Mouse (Mus musculus) myocyte (in vitro differentiated cells): ENCODE data around the gene Gm43638. TPM values are rescaled to one million over a fixed set of nuclear protein-coding genes. Genes with fewer than 3 reads are reported as not detected.

Experiments used
- H3K27me3 ChIP-seq: one replicate; pipeline ENCODE4 v1.6.1; 2011; ENCODE audit not compliant: control insufficient read depth, insufficient read depth, insufficient read length
- H3K36me3 ChIP-seq: one replicate; pipeline ENCODE4 v1.6.1; 2011; ENCODE audit not compliant: control insufficient read depth, insufficient read depth
- H3K4me2 ChIP-seq: one replicate; pipeline ENCODE4 v1.6.1; 2011; ENCODE audit warnings: low read depth, control low read depth
- H3K4me3 ChIP-seq: one replicate; pipeline ENCODE4 v1.5.1; 2011; ENCODE audit warnings: mild to moderate bottlenecking, control low read depth, moderate library complexity
- H3K79me2 ChIP-seq: one replicate; pipeline ENCODE4 v1.6.1; 2011; ENCODE audit not compliant: control insufficient read depth, insufficient read depth
- H3ac ChIP-seq: one replicate; pipeline ENCODE4 v1.6.1; 2011; ENCODE audit not compliant: control insufficient read depth, insufficient read length
- CEBPB ChIP-seq: IDR thresholded peaks from 2 replicates; pipeline ENCODE4 v1.6.1; 2011; ENCODE audit warnings: mild to moderate bottlenecking, moderate library complexity; ENCODE audit not compliant: poor library complexity, insufficient read depth, severe bottlenecking
- E2F4 ChIP-seq: IDR thresholded peaks from one replicate; pipeline ENCODE4 v1.6.1; 2011; ENCODE audit warnings: mild to moderate bottlenecking, control low read depth, moderate library complexity; ENCODE audit not compliant: insufficient read depth
- MAX ChIP-seq: IDR thresholded peaks from one replicate; pipeline ENCODE4 v1.6.1; 2011; ENCODE audit warnings: low read depth, mild to moderate bottlenecking, control low read depth
- MYOD1 ChIP-seq, 3 experiments: IDR thresholded peaks; one replicate each; pipeline ENCODE4 v1.6.1; 2011; ENCODE audit warnings: control low read depth in 2 of 3, low read depth in 2 of 3, mild to moderate bottlenecking in 2 of 3, moderate library complexity in 1 of 3; ENCODE audit not compliant: insufficient read length in 2 of 3, control insufficient read depth in 1 of 3
- MYOG ChIP-seq, 3 experiments: IDR thresholded peaks; one replicate each; pipeline ENCODE4 v1.6.1; 2011; ENCODE audit warnings: control low read depth in 2 of 3, low read depth in 2 of 3, mild to moderate bottlenecking in 2 of 3; ENCODE audit not compliant: insufficient read length in 2 of 3, control insufficient read depth in 1 of 3, insufficient read depth in 1 of 3
- POLR2A ChIP-seq: IDR thresholded peaks from one replicate; pipeline ENCODE4 v1.6.1; 2011; ENCODE audit warnings: low read depth, mild to moderate bottlenecking, control low read depth, moderate library complexity; ENCODE audit not compliant: insufficient read length
- POLR2AphosphoS2 ChIP-seq: IDR thresholded peaks from one replicate; pipeline ENCODE4 v1.6.1; 2011; ENCODE audit warnings: low read depth, control low read depth; ENCODE audit not compliant: insufficient read length
- REST ChIP-seq: IDR thresholded peaks from one replicate; pipeline ENCODE4 v1.6.1; 2011; ENCODE audit warnings: mild to moderate bottlenecking, control low read depth, moderate library complexity; ENCODE audit not compliant: insufficient read depth, insufficient read length
- SRF ChIP-seq: IDR thresholded peaks from one replicate; pipeline ENCODE4 v1.6.1; 2011; ENCODE audit warnings: low read depth; ENCODE audit not compliant: control insufficient read depth, insufficient read length
- TCF12 ChIP-seq: IDR thresholded peaks from one replicate; pipeline ENCODE4 v1.6.1; 2011; ENCODE audit warnings: mild to moderate bottlenecking, control low read depth; ENCODE audit not compliant: poor library complexity, insufficient read depth, severe bottlenecking
- TCF3 ChIP-seq: IDR thresholded peaks from one replicate; pipeline ENCODE4 v1.6.1; 2011; ENCODE audit warnings: low read depth, control low read depth; ENCODE audit not compliant: insufficient read length
- USF1 ChIP-seq: IDR thresholded peaks from one replicate; pipeline ENCODE4 v1.6.1; 2011; ENCODE audit warnings: low read depth, mild to moderate bottlenecking, control low read depth, moderate library complexity
- polyA plus RNA-seq: library from polyadenylated mRNA; unstranded; fragments of >200 nt; fragmentation: generic; extraction: Trizol; gene quantifications from one replicate; pipeline ENCODE4 v1.2.1, GENCODE M21; 2012; ENCODE audit warnings: missing spikeins

Gm43638 gene
- polyA plus RNA-seq, 1 experiment: not detected

DNA sequence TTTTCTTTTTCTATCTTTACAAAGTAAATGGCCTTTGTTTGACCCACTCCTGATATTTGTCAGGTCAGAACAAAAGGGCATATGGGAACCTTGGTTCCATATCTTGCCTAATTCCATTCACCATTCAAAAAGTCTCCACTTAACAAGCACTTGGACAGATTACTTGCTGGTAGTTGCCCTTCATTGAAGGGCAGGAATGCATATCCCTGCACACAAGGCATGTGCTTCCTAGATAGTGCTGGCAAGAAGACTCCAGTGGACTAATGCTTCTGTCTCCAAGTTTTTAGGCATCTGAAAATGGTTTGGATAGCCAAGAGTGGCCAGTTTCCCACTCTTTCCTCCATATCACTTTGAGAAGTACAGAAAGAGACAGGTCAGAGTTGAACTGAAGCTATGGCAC is 12.7 kb upstream of the Gm43638 start:
- H3ac ChIP-seq: no peak overlapping the region
- H3K79me2 ChIP-seq: no peaks in the 10 kb centered on the region
- H3K4me2 ChIP-seq: no peak overlapping the region
- H3K27me3 ChIP-seq: no peaks in the 10 kb centered on the region
- no peak overlapping the region for H3K4me3 ChIP-seq
- H3K36me3 ChIP-seq: no peaks in the 10 kb centered on the region
- TF ChIP-seq MAX (no peak), E2F4 (no peak), POLR2A (no peak), TCF12 (no peak), TCF3 (no peak), POLR2AphosphoS2 (no peak)

DNA sequence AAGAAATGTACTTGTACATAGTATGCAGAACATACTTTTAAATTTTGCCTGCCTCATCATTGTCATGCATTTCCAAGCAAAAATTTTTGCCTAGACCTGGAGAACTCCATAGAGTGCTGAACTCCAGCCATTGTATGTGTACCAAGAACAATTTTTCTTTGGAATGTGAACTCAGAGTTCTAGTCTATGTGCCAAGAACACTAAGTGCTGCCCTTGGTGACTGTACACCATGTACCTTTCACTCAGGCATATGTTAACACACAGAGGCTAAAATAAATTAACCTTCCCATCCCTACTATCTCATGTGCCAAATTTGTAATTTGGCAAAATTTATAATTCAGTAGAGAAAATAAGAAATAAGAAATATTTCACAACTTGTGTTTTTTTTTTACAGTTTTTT is 12.3 kb upstream of the Gm43638 start:
- Histone ChIP-seq H3K79me2 (no peaks in the 10 kb centered on the region), H3ac (no peak overlapping the region), H3K36me3 (no peaks in the 10 kb centered on the region), H3K4me2 (no peak overlapping the region), H3K4me3 (no peak overlapping the region), H3K27me3 (no peaks in the 10 kb centered on the region)
- TF ChIP-seq POLR2A: no peak
- no peak for TF ChIP-seq CEBPB
- TF ChIP-seq TCF12: no peak
- no peak for TF ChIP-seq USF1
- no peak for TF ChIP-seq MYOG (IDR thresholded peaks at IDR 0.05; ENCODE audit: control insufficient read depth in 1 of 3, insufficient read depth in 1 of 3, insufficient read length in 2 of 3, low read depth in 2 of 3)
- no peak for TF ChIP-seq TCF3
- TF ChIP-seq REST: no peak
- TF ChIP-seq MYOD1 (IDR thresholded peaks at IDR 0.05; ENCODE audit: control insufficient read depth in 1 of 3, insufficient read length in 2 of 3, low read depth in 2 of 3): no peak
- no peak for TF ChIP-seq SRF
- TF ChIP-seq POLR2AphosphoS2: no peak
- no peak for TF ChIP-seq MAX
- TF ChIP-seq E2F4: no peak

DNA sequence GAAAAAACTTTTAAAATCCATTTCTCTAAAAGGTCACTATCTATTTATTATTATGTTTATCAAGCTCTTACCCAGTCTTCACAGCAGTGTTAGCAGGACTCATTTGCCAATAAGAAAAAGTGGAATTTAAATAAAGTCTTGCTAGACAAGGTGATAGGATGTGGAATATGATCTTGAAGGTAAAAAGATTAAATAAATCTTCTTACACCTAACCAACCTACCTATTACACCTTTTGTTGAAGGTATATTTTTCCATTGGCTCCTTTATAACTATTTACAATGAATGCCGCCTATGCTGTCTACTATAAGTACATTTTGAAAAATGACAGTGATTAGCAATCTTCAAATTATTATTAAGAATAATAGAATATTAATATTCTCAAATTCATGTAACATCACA is 4.2 kb upstream of the Gm43638 start, which contains the start of gene Ugt2a1:
Ugt2a1 (minus strand) TSS at position 101 of the 400 bp plus-strand sequence.
- Histone ChIP-seq H3ac (no peak within 1 kb of the TSS), H3K79me2 (no peaks in the 10 kb centered on the region), H3K4me3 (no peak within 1 kb of the TSS), H3K4me2 (no peak within 1 kb of the TSS), H3K27me3 (no peaks in the 10 kb centered on the region), H3K36me3 (no peaks in the 10 kb centered on the region)
- TF ChIP-seq SRF (no peak), CEBPB (no peak), TCF12 (no peak), MYOD1 (IDR thresholded peaks at IDR 0.05; ENCODE audit: control insufficient read depth in 1 of 3, insufficient read length in 2 of 3, low read depth in 2 of 3) (no peak), POLR2A (no peak), USF1 (no peak), REST (no peak), POLR2AphosphoS2 (no peak)

DNA sequence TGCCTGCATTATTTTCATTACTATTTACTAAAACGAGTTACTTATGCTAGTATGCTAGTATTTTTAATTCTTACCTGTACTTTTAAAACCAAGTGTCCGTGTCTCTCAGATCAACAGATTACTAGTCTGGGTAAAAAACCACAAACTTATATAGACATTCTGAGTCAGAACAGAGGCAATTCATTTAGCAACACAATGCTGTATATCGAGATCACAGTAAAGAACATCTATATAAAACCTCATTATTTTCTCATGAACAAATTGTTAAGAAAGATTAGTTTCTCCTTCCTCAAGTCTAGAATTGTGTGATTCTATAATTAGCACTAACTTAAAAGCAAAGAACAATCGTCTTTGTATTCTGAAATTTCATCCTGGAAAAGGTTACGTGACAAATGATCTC is 4.4 kb downstream of the Gm43638 start, which contains the start of gene Ugt2a2:
Ugt2a2 (minus strand) TSS at position 101 of the 400 bp plus-strand sequence.
- TF ChIP-seq POLR2A: no peak
- no peak for TF ChIP-seq CEBPB
- no peak for TF ChIP-seq POLR2AphosphoS2
- no peak for TF ChIP-seq E2F4
- no peak for TF ChIP-seq TCF3
- no peak for TF ChIP-seq MAX
- no peak for TF ChIP-seq MYOD1 (IDR thresholded peaks at IDR 0.05; ENCODE audit: control insufficient read depth in 1 of 3, insufficient read length in 2 of 3, low read depth in 2 of 3)
- TF ChIP-seq REST: no peak
- TF ChIP-seq MYOG (IDR thresholded peaks at IDR 0.05; ENCODE audit: control insufficient read depth in 1 of 3, insufficient read depth in 1 of 3, insufficient read length in 2 of 3, low read depth in 2 of 3): no peak
- TF ChIP-seq SRF: no peak
- TF ChIP-seq USF1: no peak
- TF ChIP-seq TCF12: no peak
- Histone ChIP-seq H3K79me2 (no peaks in the 10 kb centered on the region), H3ac (no peak within 1 kb of the TSS), H3K27me3 (no peaks in the 10 kb centered on the region), H3K36me3 (no peaks in the 10 kb centered on the region), H3K4me2 (no peak within 1 kb of the TSS), H3K4me3 (no peak within 1 kb of the TSS)

DNA sequence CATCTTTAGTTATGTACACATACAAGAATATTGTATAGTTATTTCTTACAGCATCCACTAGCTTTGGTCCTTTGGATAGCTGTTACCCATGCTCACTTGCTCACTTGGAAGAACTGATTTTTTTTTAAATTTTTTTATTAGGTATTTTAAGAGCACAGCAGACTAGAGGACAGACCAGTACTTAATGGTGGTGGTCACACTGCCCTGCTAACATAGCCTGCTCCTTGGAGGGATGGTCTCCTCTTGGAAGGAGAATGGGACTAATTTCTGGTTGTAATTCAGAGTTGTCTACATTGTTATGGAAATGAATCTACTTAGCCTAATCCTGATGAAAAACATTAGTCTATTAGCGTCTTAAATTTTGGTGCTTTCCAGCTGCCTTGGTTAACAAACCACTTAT is 27.8 kb downstream of the Gm43638 start:
- H3K4me2 ChIP-seq: no peak overlapping the region
- no peak overlapping the region for H3ac ChIP-seq
- TF ChIP-seq MAX (no peak), E2F4 (no peak), TCF3 (no peak), MYOD1 (IDR thresholded peaks at IDR 0.05; ENCODE audit: control insufficient read depth in 1 of 3, insufficient read length in 2 of 3, low read depth in 2 of 3) (no peak), SRF (no peak), POLR2AphosphoS2 (no peak), MYOG (IDR thresholded peaks at IDR 0.05; ENCODE audit: control insufficient read depth in 1 of 3, insufficient read depth in 1 of 3, insufficient read length in 2 of 3, low read depth in 2 of 3) (no peak), REST (no peak), CEBPB (no peak), POLR2A (no peak), TCF12 (no peak), USF1 (no peak)

More for the DNA sequence above, 27.8 kb downstream of the Gm43638 start:
- Histone ChIP-seq H3K36me3 (no peaks in the 10 kb centered on the region), H3K79me2 (no peaks in the 10 kb centered on the region), H3K4me3 (no peak overlapping the region), H3K27me3 (no peaks in the 10 kb centered on the region)
